Mouse (Mus musculus) kidney, adult 11 months (tissue): ENCODE measurements at regions not wholly inside any gene's neighbourhood (a gene's known extent, or its start where the extent isn't known, plus 50 kb on each side); places are given as distances from the start of the nearest gene placed in this dataset.

ENCODE experiments used
- DNase-seq: peaks from one replicate; pipeline ENCODE4 v3.0.0; 2022

DNA sequence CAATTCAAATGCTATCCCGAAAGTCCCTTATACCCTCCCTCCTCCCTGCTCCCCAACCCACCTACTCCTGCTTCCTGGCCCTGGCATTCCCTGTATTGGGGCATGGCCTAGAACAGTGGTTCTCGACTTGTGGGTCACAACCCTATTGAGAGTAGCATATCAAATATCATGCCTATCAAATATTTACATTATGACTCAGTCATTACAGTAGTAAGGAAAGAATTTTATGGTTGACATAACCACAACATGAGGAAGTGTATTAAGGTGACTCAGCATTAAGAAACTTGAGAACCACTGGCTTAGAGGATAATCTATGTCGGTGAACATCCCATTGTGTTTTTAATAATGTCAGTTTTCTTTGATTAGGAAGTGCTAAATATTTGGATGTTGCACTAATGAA lies 173.3 kb upstream of the 2610001J05Rik start:
- DNase-seq, result no peak

DNA sequence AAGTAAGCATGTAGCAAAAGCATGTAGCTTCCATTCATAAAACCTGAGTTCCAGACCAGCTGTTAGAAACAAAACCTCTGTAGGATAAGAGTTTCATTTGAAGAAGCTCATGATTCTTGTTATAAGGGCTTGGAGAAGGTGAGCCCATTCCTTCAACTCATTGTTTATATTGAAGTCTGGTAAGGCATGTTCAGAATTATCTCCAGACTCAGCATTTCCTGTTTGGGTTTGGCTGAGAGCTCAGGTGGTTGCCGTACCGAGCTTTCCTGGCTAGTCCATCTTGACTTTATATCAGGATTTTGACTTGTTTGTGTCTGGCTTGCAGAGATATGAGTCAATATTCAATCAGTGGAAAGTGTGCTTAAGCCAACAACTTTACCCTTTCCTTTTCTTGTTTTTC lies 154.6 kb upstream of the 2610001J05Rik start:
- DNase-seq, result no peak

DNA sequence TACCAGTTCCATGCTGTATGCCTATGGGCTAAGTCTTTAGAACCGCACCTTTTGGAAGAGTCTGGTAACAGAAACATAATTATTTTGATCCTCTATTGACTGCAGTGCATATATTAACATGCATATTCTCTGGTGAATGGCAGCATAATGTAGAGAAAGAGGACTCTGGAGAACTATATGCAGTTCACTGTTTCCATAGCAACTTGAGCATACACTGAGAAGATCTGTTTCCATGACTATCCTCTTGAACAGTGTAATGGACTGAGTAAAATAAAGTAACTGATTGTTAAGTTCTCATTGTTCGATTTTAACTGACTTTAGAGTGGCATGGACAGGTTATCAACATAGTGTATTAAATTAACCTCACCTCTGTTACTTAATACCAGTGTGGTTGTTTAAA lies 147.6 kb upstream of the 2610001J05Rik start:
- no peak for DNase-seq

DNA sequence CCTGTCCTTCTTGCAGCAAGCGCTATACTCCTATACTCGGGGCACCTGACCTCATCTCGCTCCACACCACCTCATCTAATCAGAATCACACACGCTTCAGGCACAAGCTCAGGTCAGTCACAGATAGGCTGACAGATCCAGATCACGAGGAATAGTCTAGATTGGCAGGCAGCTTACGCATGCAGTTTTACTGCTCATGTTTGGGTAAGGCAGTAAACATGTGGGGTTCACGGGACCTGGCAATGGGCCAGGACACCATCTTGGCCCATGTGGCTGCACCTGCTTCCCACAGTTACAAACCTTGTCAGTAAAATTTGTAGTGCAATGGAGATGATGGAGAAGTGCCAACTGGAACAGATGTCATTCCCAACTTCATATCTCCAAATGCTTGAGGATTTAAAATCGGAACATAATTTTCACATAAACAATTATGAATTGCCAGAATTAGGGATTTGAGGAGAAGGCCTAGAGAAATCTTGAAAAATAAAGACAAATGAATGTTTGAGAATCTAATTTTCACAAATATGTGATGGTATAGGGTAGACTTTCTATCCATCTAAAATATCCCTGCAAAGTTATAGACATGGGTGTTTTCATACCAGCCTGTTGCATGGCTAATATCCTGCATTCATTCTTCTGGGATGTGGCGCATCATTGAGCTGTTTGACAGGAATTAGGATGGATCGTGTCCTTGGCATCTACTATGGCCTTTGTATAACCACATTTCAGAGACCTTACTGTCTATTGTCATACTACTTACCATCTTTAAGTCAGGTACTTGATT lies 111.5 kb upstream of the 2610001J05Rik start:
- no peak for DNase-seq

DNA sequence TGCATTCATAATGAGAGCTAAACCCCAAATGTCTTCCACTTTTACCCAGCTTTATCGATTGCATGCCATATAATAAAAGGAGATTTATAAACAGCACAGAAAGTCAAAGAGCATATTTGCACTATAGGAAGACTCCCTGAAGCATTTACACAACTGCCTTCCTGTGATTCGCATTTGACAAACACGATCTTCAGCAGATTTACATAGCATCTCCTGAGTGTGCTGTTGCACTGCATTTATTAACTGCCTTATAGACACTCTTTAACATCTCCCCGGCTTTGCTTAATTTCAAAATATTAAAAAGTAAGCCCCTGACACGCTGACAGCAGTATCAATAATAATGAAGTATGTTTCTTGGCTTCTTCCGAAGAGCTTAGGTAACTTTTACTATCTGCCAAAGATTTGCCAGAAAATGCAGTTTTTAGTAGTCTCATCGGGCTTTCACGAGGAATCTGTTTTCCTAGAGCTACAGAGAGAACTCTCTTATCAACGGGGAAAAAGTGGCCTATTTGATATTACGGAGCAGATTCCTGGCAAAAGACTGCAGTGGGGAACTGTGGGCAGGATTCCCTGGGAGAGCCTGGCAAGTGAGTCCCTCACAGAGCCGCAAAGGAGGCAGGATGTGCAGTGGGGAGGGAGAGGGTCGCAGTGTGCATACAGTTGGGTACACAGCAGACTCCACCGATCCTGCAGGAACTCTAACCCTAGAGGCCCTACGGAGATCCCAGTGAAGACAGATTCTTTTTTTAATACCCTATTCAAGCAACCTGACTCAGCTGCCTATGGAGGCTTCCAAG lies 103.6 kb upstream of the 2610001J05Rik start:
- no peak for DNase-seq

DNA sequence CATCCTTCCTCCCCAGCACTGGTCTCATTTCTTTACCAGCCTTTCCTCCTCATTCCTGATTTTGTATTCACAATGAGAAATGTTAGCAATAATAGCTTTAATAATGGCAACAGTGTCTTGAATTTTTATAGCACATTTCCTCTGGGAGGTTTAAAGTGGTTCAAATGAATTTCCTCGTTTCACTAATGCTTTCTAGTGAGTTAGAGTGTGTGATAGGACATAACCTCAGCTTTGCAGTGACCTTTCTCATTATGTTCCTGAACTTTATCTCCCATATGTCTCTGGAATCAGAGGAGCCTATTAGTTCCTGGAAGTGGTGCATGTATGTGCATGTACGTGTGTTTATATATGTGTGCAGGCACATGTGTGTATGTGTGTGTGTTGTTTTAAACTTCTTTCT lies 93.2 kb upstream of the 2610001J05Rik start:
- no peak for DNase-seq

DNA sequence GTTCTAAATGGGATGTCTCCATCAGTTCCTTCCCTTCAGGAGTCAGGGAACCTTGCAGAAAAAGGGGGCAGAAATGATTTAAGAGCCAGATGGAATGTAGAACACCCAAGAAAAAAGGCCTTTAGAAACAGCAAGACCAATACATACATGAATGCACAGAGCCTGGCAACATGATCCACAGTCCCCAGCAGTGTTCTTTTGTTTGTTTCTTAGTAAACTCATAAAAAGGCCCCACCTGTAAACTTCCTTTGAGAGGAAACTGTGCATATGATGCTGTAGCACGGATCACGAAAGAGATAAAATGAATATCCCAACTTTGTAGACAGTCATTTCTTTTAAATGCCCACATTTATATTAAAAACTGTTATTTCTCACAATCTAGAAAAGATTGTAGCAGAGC lies 92.7 kb upstream of the 2610001J05Rik start:
- DNase-seq, result no peak

DNA sequence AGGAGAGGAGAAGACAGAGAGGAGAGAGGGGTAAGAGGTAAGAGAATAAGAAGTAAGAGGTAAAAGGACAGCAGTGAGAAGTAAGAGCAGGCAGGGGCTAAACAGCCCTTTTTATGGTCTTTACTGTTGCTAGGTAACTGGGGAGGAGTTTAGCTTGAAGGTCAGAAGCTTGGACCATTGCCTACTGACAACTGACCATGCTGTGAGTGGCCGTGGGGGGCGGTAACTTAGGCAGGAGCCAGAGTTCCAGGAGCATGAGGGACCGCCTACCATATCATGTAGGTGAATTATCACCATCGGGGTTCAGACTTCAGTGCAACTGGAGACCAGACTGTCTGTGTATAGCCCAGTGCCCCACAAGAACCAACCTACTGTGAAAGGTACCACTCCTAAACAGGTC lies 78.3 kb upstream of the 2610001J05Rik start:
- no peak for DNase-seq

DNA sequence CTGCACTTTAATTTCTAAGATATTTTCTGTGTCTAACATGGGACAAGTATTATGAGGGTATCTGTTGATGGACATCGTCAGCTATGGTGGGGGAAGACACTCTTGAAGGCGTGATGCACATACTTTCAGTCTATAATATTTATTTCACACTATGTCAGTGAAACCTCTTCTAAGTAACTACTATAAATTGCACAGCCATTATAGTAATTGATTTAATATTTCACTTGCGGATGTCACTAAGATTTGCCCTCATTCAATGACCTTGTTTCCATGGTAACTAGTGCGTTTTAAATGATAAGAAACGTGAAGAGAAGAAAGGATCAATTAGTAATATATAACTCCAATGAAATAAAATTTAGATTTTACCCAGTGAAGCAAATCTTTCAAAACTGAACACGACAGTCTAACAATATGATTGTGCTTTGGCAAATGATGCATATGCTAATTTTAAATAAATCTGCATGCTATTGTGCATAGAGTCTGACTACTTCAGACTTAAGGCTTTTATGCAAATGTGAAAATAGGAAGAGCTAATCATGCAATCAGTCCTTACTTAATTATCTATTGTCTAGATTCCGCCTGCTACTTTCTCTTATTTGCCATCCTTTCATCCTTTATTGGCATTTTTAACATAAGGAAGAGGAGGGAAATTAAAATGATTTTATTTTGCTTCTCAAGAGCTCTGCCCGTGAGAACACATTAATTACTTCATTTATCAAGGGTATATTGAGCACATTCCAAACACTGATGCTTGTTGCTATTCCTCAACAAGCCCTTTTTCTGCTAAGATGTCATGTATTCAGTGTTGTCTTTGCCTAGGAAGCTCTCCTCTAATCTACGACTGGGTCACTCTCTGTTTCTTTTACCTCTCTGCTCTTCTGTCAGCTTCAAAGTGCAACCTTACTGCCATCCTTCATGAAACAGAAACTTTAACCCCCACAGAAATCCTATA lies 49.8 kb upstream of the 2610001J05Rik start:
- no peak for DNase-seq
